Mouse (Mus musculus) liver, adult 10 weeks (tissue): ENCODE data around the gene Gm21992. TPM values are rescaled to one million over a fixed set of nuclear protein-coding genes. Genes with fewer than 3 reads are reported as not detected.

Source experiments
- polyA plus RNA-seq: library from polyadenylated mRNA; stranded (reverse); fragments of 350-450 nt; fragmentation: Illumina TruSeq; extraction: RNeasy Lipid Tissue Mini Kit (QIAGEN cat#74804); gene quantifications from one replicate; pipeline ENCODE4 v1.2.3, GENCODE M21; 2014; ENCODE audit warnings: low read depth, low replicate concordance

Gm21992 gene
- 14.7 TPM for polyA plus RNA-seq

GRCm38 (mm10) chr19:4811063-4811908 is at the start of gene Gm21992, which contains the start of gene Rbm14:
TSS of gene Gm21992 (minus strand) at chr19:4811612.
TSS of gene Rbm14 (minus strand) at chr19:4811634.

GRCm38 (mm10) chr19:4854552-4855469 is 43.4 kb upstream of the Gm21992 start, which contains the start of gene Ctsf:
TSS of gene Ctsf (plus strand) at chr19:4855130.

GRCm38 (mm10) chr19:4839149-4839548 is 27.7 kb upstream of the Gm21992 start, which contains the start of the genes Ccs and Ccdc87:
TSS of gene Ccs (minus strand) at chr19:4839332.
TSS of gene Ccdc87 (plus strand) at chr19:4839366.

GRCm38 (mm10) chr19:4793831-4794422 is 17.5 kb downstream of the Gm21992 start, which contains the start of gene Rbm4:
TSS of gene Rbm4 (minus strand) at chr19:4793901.

GRCm38 (mm10) chr19:4756193-4756911 is 55.1 kb downstream of the Gm21992 start, which contains the start of gene Rbm4b:
TSS of gene Rbm4b (plus strand) at chr19:4756497.

GRCm38 (mm10) chr19:4711098-4711600 is 100.3 kb downstream of the Gm21992 start, which contains the start of gene Sptbn2:
TSS of gene Sptbn2 (plus strand) at chr19:4711167.

GRCm38 (mm10) chr19:4698205-4698677 is 113.2 kb downstream of the Gm21992 start, which contains the start of gene Gm960:
TSS of gene Gm960 (minus strand) at chr19:4698668.

Other genes with a start within 250 kb of the Gm21992 start
- not detected for gene Lrfn4, start 195.9 kb downstream of the Gm21992 start, polyA plus RNA-seq
- gene Rce1, start 186.0 kb downstream of the Gm21992 start, polyA plus RNA-seq = 1.7 TPM
- gene Gm960, start 112.9 kb downstream of the Gm21992 start, polyA plus RNA-seq = 0.19 TPM
- 2.0 TPM for gene Sptbn2, start 100.4 kb downstream of the Gm21992 start, polyA plus RNA-seq
- gene Rbm4b, start 55.1 kb downstream of the Gm21992 start, polyA plus RNA-seq = 11.6 TPM
- gene Rbm4, start 17.7 kb downstream of the Gm21992 start, polyA plus RNA-seq = 5.6 TPM
- 1.9 TPM for gene Rbm14, start within 50 bp of the Gm21992 start, polyA plus RNA-seq
- gene Ccs, start 27.7 kb upstream of the Gm21992 start, polyA plus RNA-seq = 17.2 TPM
- gene Ccdc87, start 27.8 kb upstream of the Gm21992 start, polyA plus RNA-seq = not detected
- 13.0 TPM for gene Ctsf, start 43.5 kb upstream of the Gm21992 start, polyA plus RNA-seq
- not detected for gene Actn3, start 66.3 kb upstream of the Gm21992 start, polyA plus RNA-seq
- gene Zdhhc24, start 67.1 kb upstream of the Gm21992 start, polyA plus RNA-seq = 3.2 TPM
- gene Bbs1, start 95.0 kb upstream of the Gm21992 start, polyA plus RNA-seq = 0.45 TPM
- 4.6 TPM for gene Dpp3, start 116.7 kb upstream of the Gm21992 start, polyA plus RNA-seq
- gene Peli3, start 131.5 kb upstream of the Gm21992 start, polyA plus RNA-seq = 0.42 TPM
- 22.6 TPM for gene Mrpl11, start 150.5 kb upstream of the Gm21992 start, polyA plus RNA-seq
- gene Npas4, start 178.7 kb upstream of the Gm21992 start, polyA plus RNA-seq = not detected
- gene Slc29a2, start 212.2 kb upstream of the Gm21992 start, polyA plus RNA-seq = not detected
- 9.5 TPM for gene B4gat1, start 227.2 kb upstream of the Gm21992 start, polyA plus RNA-seq
- gene AC124502.3, start 227.3 kb upstream of the Gm21992 start, polyA plus RNA-seq = 0.69 TPM
- 1.6 TPM for gene Brms1, start 229.7 kb upstream of the Gm21992 start, polyA plus RNA-seq
- not detected for gene Rin1, start 238.9 kb upstream of the Gm21992 start, polyA plus RNA-seq